Mouse (Mus musculus): ENCODE measurements around the gene Olfr1166. TPM values are rescaled to one million over a fixed set of nuclear protein-coding genes. Genes with fewer than 3 reads are reported as not detected.
"Not testable (repeated sequence)": the region's sequence is repeated elsewhere in the genome, so short reads cannot be mapped to it uniquely, and the experiment has no call there.

Olfr1166 gene
- polyA plus RNA-seq (2015; fragmentation: Nextera tagmentation; extraction: Ambion mirVana) = not detected in 2 replicates

- no peaks in the 10 kb centered on the region for H3K9me3 ChIP-seq
- no peak within 1 kb of the TSS for H3K4me2 ChIP-seq
- no peaks in the 10 kb centered on the region for H3K36me3 ChIP-seq (replicated peaks)
- H3K9ac ChIP-seq = no peak within 1 kb of the TSS
- WGBS = 80% methylated on average over 1 of the region's 1 CpGs
- no peaks in the 10 kb centered on the region for H3K27me3 ChIP-seq (replicated peaks)
- no peak within 1 kb of the TSS for H3K4me3 ChIP-seq
- H3K27ac ChIP-seq = no peak within 1 kb of the TSS
- no peak for ATAC-seq (replicated peaks)
- no peaks in the 10 kb centered on the region for H3K4me1 ChIP-seq
Observed at GRCm38 (mm10) chr2:88128172-88128571, at the start of gene Olfr1166. Gene Olfr1166, minus strand, starts transcription at chr2:88128272.

- not testable (repeated sequence) for H3K27ac ChIP-seq; H3K27me3 ChIP-seq (replicated peaks); H3K9ac ChIP-seq; H3K9me3 ChIP-seq; H3K4me1 ChIP-seq; H3K4me2 ChIP-seq; H3K36me3 ChIP-seq (replicated peaks); ATAC-seq (replicated peaks); H3K4me3 ChIP-seq
- WGBS = 98% methylated on average over 1 of the region's 1 CpGs
Observed at GRCm38 (mm10) chr2:88155093-88155492, 27.0 kb upstream of the Olfr1166 start, which contains the start of gene Olfr1167. Gene Olfr1167, minus strand, starts transcription at chr2:88155193.

GRCm38 (mm10) chr2:88093866-88094265, 34.2 kb downstream of the Olfr1166 start, which contains the start of gene Olfr1164:
Gene Olfr1164, minus strand, starts transcription at chr2:88093966.
- H3K36me3 ChIP-seq (replicated peaks) = no peaks in the 10 kb centered on the region
- no peaks in the 10 kb centered on the region for H3K27me3 ChIP-seq (replicated peaks)
- H3K27ac ChIP-seq = no peak within 1 kb of the TSS
- no peak within 1 kb of the TSS for H3K9ac ChIP-seq
- no peaks in the 10 kb centered on the region for H3K4me1 ChIP-seq
- no peak within 1 kb of the TSS for H3K4me2 ChIP-seq
- 79% methylated on average over 4 of the region's 4 CpGs for WGBS
- H3K9me3 ChIP-seq = no peaks in the 10 kb centered on the region
- no peak for ATAC-seq (replicated peaks)
- H3K4me3 ChIP-seq = no peak within 1 kb of the TSS

Other genes with a start within 250 kb of the Olfr1166 start
- not detected in 2 replicates for gene Olfr1153, start 233.3 kb downstream of the Olfr1166 start, polyA plus RNA-seq (2015; fragmentation: Nextera tagmentation; extraction: Ambion mirVana)
- not detected in 2 replicates for gene Olfr1154, start 223.1 kb downstream of the Olfr1166 start, polyA plus RNA-seq (2015; fragmentation: Nextera tagmentation; extraction: Ambion mirVana)
- not detected in 2 replicates for gene Olfr1155, start 183.1 kb downstream of the Olfr1166 start, polyA plus RNA-seq (2015; fragmentation: Nextera tagmentation; extraction: Ambion mirVana)
- gene Olfr1156, start 175.2 kb downstream of the Olfr1166 start, polyA plus RNA-seq (2015; fragmentation: Nextera tagmentation; extraction: Ambion mirVana) = not detected in 2 replicates
- not detected in 2 replicates for gene Olfr1157, start 160.0 kb downstream of the Olfr1166 start, polyA plus RNA-seq (2015; fragmentation: Nextera tagmentation; extraction: Ambion mirVana)
- not detected in 2 replicates for gene Olfr74, start 153.6 kb downstream of the Olfr1166 start, polyA plus RNA-seq (2015; fragmentation: Nextera tagmentation; extraction: Ambion mirVana)
- gene Olfr1158, start 138.2 kb downstream of the Olfr1166 start, polyA plus RNA-seq (2015; fragmentation: Nextera tagmentation; extraction: Ambion mirVana) = not detected in 2 replicates
- gene Olfr1160, start 120.0 kb downstream of the Olfr1166 start, polyA plus RNA-seq (2015; fragmentation: Nextera tagmentation; extraction: Ambion mirVana) = not detected in 2 replicates
- gene Olfr1161, start 105.5 kb downstream of the Olfr1166 start, polyA plus RNA-seq (2015; fragmentation: Nextera tagmentation; extraction: Ambion mirVana) = not detected in 2 replicates
- not detected in 2 replicates for gene Olfr73, start 90.6 kb downstream of the Olfr1166 start, polyA plus RNA-seq (2015; fragmentation: Nextera tagmentation; extraction: Ambion mirVana)
- not detected in 2 replicates for gene Olfr1162, start 77.1 kb downstream of the Olfr1166 start, polyA plus RNA-seq (2015; fragmentation: Nextera tagmentation; extraction: Ambion mirVana)
- not detected in 2 replicates for gene Olfr1163, start 56.4 kb downstream of the Olfr1166 start, polyA plus RNA-seq (2015; fragmentation: Nextera tagmentation; extraction: Ambion mirVana)
- not detected in 2 replicates for gene Olfr1164, start 34.3 kb downstream of the Olfr1166 start, polyA plus RNA-seq (2015; fragmentation: Nextera tagmentation; extraction: Ambion mirVana)
- not detected in 2 replicates for gene Olfr1167, start 26.9 kb upstream of the Olfr1166 start, polyA plus RNA-seq (2015; fragmentation: Nextera tagmentation; extraction: Ambion mirVana)
- gene Olfr1168, start 53.6 kb upstream of the Olfr1166 start, polyA plus RNA-seq (2015; fragmentation: Nextera tagmentation; extraction: Ambion mirVana) = not detected in 2 replicates
- not detected in 2 replicates for gene Olfr1170, start 100.1 kb upstream of the Olfr1166 start, polyA plus RNA-seq (2015; fragmentation: Nextera tagmentation; extraction: Ambion mirVana)
- not detected in 2 replicates for gene Olfr1173, start 151.6 kb upstream of the Olfr1166 start, polyA plus RNA-seq (2015; fragmentation: Nextera tagmentation; extraction: Ambion mirVana)
- gene Olfr1174-ps, start 186.9 kb upstream of the Olfr1166 start, polyA plus RNA-seq (2015; fragmentation: Nextera tagmentation; extraction: Ambion mirVana) = not detected in 2 replicates
- gene Olfr1175-ps, start 198.9 kb upstream of the Olfr1166 start, polyA plus RNA-seq (2015; fragmentation: Nextera tagmentation; extraction: Ambion mirVana) = not detected in 2 replicates
- not detected in 2 replicates for gene Olfr1176, start 208.4 kb upstream of the Olfr1166 start, polyA plus RNA-seq (2015; fragmentation: Nextera tagmentation; extraction: Ambion mirVana)
- not detected in 2 replicates for gene Olfr1177-ps, start 218.2 kb upstream of the Olfr1166 start, polyA plus RNA-seq (2015; fragmentation: Nextera tagmentation; extraction: Ambion mirVana)